Mouse (Mus musculus) hindbrain, postnatal 0 days (tissue): ENCODE measurements around the gene Pla2g12b. TPM values are rescaled to one million over a fixed set of nuclear protein-coding genes. Genes with fewer than 3 reads are reported as not detected.
A peak's percentile ranks its signal among the peaks of the same experiment; 100 is the strongest.

Experiments
- ATAC-seq: fragments of 200-750 bp; cut with Nextera tagmentation; 2 replicates; pipeline ENCODE4 v1.8.0; 2017; ENCODE audit warnings: mild to moderate bottlenecking, moderate TSS enrichment, moderate library complexity
- DNase-seq: peaks from one replicate; pipeline ENCODE4 v3.0.0-alpha.2; 2015; ENCODE audit warnings: low spot score
- H3K27ac ChIP-seq: fragments of 300-500 bp; sonication (generic); 2 replicates; pipeline ENCODE4 v1.5.1; 2014; ENCODE audit warnings: mild to moderate bottlenecking
- H3K27me3 ChIP-seq: fragments of 300-500 bp; sonication (generic); 2 replicates; pipeline ENCODE4 v1.6.1; 2014; ENCODE audit warnings: low read length, mixed read lengths; ENCODE audit not compliant: insufficient read depth
- H3K36me3 ChIP-seq: fragments of 300-500 bp; sonication (generic); 2 replicates; pipeline ENCODE4 v1.6.1; 2014; ENCODE audit warnings: low read length, mixed read lengths; ENCODE audit not compliant: insufficient read depth
- H3K4me1 ChIP-seq: fragments of 300-500 bp; sonication (generic); 2 replicates; pipeline ENCODE4 v1.6.1; 2014; ENCODE audit warnings: antibody characterized with exemption, low read length, mixed read lengths; ENCODE audit not compliant: insufficient read depth
- H3K4me2 ChIP-seq: fragments of 300-500 bp; sonication (generic); 2 replicates; pipeline ENCODE4 v1.6.1; 2014; ENCODE audit warnings: low read depth, mild to moderate bottlenecking, low read length, moderate library complexity, mixed read lengths
- H3K4me3 ChIP-seq: fragments of 300-500 bp; sonication (generic); 2 replicates; pipeline ENCODE4 v1.5.1; 2014; ENCODE audit warnings: low read length
- H3K9ac ChIP-seq: fragments of 300-500 bp; sonication (generic); replicated peaks from 2 replicates; pipeline ENCODE4 v1.6.1; 2014; ENCODE audit warnings: mild to moderate bottlenecking, low read length, moderate library complexity, mixed read lengths
- H3K9me3 ChIP-seq: fragments of 300-500 bp; sonication (generic); 2 replicates; pipeline ENCODE4 v1.6.1; 2016; ENCODE audit warnings: low read length, mixed read lengths
- CTCF ChIP-seq: IDR thresholded peaks from 2 replicates; pipeline ENCODE4 v1.5.1; 2016; ENCODE audit warnings: antibody characterized with exemption, control low read depth, low read depth
- WGBS: fragments of 180-500 bp; shearing (Covaris S2); extraction: QIAGEN DNeasy Blood & Tissue Kit; methylation state at CpG from one replicate; pipeline ENCODE4 v1.1.7; 2014; 5-methylcytosine and 5-hydroxymethylcytosine counted together
- polyA plus RNA-seq: library from polyadenylated mRNA; unstranded; fragments of >200 nt; fragmentation: Nextera tagmentation; extraction: Ambion mirVana; gene quantifications from 2 replicates; pipeline ENCODE4 v1.2.1, GENCODE M21; 2015
- total RNA-seq: library from RNA; depleted of rRNA; stranded (reverse); fragments of >200 nt; gene quantifications from 2 replicates; pipeline ENCODE4 v1.2.3, GENCODE M21; 2014; rRNA removed

The Pla2g12b gene
- total and polyA plus RNA-seq, 2 experiments from 2014 or later: not detected

DNA sequence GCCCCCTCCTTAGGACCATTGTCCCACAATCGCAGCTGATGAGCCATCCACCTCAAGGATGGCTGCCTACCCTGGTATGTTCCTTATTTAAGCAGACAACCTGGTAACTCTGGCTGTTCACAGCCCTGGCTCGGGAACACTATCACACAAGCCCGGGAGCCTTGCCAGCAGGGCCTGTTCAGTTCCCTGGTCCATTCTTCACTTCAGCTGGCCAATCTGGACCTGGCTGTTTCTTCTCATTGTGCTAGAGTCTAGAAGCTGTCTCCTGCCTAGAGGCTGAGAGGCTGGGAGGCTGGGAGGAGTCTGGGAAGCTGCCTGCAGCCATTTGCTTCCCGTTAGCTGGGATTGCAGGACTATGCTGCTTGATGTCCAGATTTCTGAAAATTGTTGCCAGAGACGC is 67.0 kb downstream of the Pla2g12b start:
- Histone ChIP-seq H3K27ac (no peak overlapping the region), H3K27me3 (no peaks in the 10 kb centered on the region), H3K4me3 (no peak overlapping the region), H3K9ac (no peak overlapping the region), H3K4me2 (no peak overlapping the region), H3K36me3 (peaks cover 4% of the 10 kb centered on the region; the same call in 1 of the 2 replicates), H3K4me1 (no peaks in the 10 kb centered on the region), H3K9me3 (no peaks in the 10 kb centered on the region)
- ATAC-seq (no peak), DNase-seq (peak; percentile 38)
- no peak for TF ChIP-seq CTCF
- 58% methylated on average over 5 of the region's 5 CpGs for WGBS

Other genes starting within 250 kb of the Pla2g12b start
- gene Sept10, start 181.8 kb upstream of the Pla2g12b start, total RNA-seq: 13.6 and 15.2 TPM in 2 replicates
- gene Sept10, start 181.8 kb upstream of the Pla2g12b start, polyA plus RNA-seq: 18.3 and 20.4 TPM in 2 replicates
- 28.1 and 30.1 TPM in 2 replicates for gene Sowahc, start 181.7 kb upstream of the Pla2g12b start, total RNA-seq
- gene Sowahc, start 181.7 kb upstream of the Pla2g12b start, polyA plus RNA-seq: 12.4 and 12.5 TPM in 2 replicates
- gene P4ha1, start 80.4 kb upstream of the Pla2g12b start, total RNA-seq: 17.6 and 18.3 TPM in 2 replicates
- gene P4ha1, start 80.4 kb upstream of the Pla2g12b start, polyA plus RNA-seq: 12.7 and 13.3 TPM in 2 replicates
- gene Gm10273, start 8.0 kb upstream of the Pla2g12b start, total RNA-seq: 1.3 and 5.9 TPM in 2 replicates
- 4.0 and 7.7 TPM in 2 replicates for gene Gm10273, start 8.0 kb upstream of the Pla2g12b start, polyA plus RNA-seq
- not detected in 2 replicates for gene Oit3, start 38.1 kb downstream of the Pla2g12b start, total RNA-seq
- 0.11 and 0.23 TPM in 2 replicates for gene Oit3, start 38.1 kb downstream of the Pla2g12b start, polyA plus RNA-seq
- gene Gm10322, start 212.4 kb downstream of the Pla2g12b start, total RNA-seq: not detected in 2 replicates
- gene Gm10322, start 212.4 kb downstream of the Pla2g12b start, polyA plus RNA-seq: not detected in 2 replicates
- gene Mcu, start 213.0 kb downstream of the Pla2g12b start, total RNA-seq: 27.5 and 33.4 TPM in 2 replicates
- 44.9 and 47.3 TPM in 2 replicates for gene Mcu, start 213.0 kb downstream of the Pla2g12b start, polyA plus RNA-seq